ENCODE assay signal across 14 mouse cellular contexts in genomic region chr3:157661622-157662021, GRCm38 (mm10).
"Had no signal": no experiment of that assay in that cellular context is flagged by ENCODE, and none has a peak within 500 bp of the region (broad histone marks: within the 10 kb centered on the region; RNA-seq: fewer than 3 reads in every experiment).

No protein-coding gene starts in this region.

- H3K4me2 ChIP-seq: liver, embryonic 13.5 days; midbrain, embryonic 15.5 days; neural tube, embryonic 12.5 days; stomach, embryonic 15.5 days had no signal

- DNase-seq: kidney, adult 11 months; kidney, adult 9 months; kidney, postnatal 10 days; kidney, postnatal 4 days; liver; liver, embryonic 13.5 days; liver, postnatal 0 days; lung, postnatal 36 days; retina, postnatal 1 day; thymus, postnatal 36 days had no signal

- H3K36me3 ChIP-seq: liver, embryonic 13.5 days; midbrain, embryonic 15.5 days; neural tube, embryonic 12.5 days; stomach, embryonic 15.5 days had no signal

- H3K4me3 ChIP-seq: layer of hippocampus, adult 2 months; liver, embryonic 13.5 days; midbrain, embryonic 15.5 days; neural tube, embryonic 12.5 days; stomach, embryonic 15.5 days had no signal

- H3K4me1 ChIP-seq: liver, embryonic 13.5 days; midbrain, embryonic 15.5 days; neural tube, embryonic 12.5 days; stomach, embryonic 15.5 days had no signal

- H3K9ac ChIP-seq: liver, embryonic 13.5 days; liver, postnatal 0 days; midbrain, embryonic 15.5 days; neural tube, embryonic 12.5 days; stomach, embryonic 15.5 days had no signal

- H3K27me3 ChIP-seq: liver, embryonic 13.5 days; midbrain, embryonic 15.5 days; neural tube, embryonic 12.5 days; stomach, embryonic 15.5 days had no signal

- ATAC-seq: liver, postnatal 0 days; midbrain, embryonic 15.5 days had no signal

- H3K9me3 ChIP-seq: liver, embryonic 13.5 days; midbrain, embryonic 15.5 days; neural tube, embryonic 12.5 days; stomach, embryonic 15.5 days had no signal

- H3K27ac ChIP-seq: layer of hippocampus, adult 2 months; liver, embryonic 13.5 days; midbrain, embryonic 15.5 days; neural tube, embryonic 12.5 days; stomach, embryonic 15.5 days had no signal
